Mouse (Mus musculus) MN1 (cell line): ENCODE results near the gene Fbxo10.
"Not testable (repeated sequence)": the region's sequence is repeated elsewhere in the genome, so short reads cannot be mapped to it uniquely, and the experiment has no call there.

Experiments
- DNase-seq: peaks from one replicate; pipeline ENCODE4 v3.0.0-alpha.2; 2016; ENCODE audit warnings: low spot score

Fbxo10 gene

DNA sequence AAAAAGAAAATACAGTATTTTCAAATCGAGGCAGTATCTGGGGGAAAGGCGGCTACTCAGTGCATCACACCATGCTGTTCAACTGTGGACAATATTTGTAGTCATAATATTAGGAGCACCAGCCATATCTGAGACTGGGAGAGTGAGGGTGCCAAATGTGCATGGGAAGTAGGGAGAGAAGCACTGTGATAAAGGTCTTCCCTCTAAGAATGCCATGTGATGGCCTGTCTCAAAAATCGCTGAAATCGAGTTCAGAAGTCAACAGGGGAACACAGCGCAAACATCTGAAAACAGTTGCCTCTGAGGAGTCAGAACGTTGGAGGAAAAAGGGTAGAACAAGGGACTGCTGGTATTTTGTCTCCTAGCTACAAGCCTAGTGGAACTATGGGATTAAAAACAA lies 84.4 kb downstream of the Fbxo10 start:
- no peak for DNase-seq

DNA sequence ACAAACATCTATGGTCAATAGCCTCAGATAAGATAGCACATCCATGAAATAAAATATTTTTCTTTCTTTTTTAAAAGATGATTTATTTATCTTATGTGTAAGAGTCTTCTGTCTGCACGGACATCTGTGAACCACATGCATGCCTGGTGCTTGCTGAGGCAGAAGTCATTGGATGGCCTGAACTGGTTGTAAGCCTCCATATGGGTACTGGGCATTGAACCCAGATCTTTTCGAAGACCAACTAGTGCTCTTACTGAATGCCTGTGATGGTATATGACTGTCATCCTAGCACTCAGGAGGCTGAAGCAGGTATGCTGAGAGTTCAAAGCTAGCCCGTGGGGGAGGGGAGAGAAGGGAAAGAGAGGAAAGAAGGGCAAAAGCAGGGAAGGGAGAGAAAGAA lies 86.3 kb downstream of the Fbxo10 start:
- DNase-seq = no peak

DNA sequence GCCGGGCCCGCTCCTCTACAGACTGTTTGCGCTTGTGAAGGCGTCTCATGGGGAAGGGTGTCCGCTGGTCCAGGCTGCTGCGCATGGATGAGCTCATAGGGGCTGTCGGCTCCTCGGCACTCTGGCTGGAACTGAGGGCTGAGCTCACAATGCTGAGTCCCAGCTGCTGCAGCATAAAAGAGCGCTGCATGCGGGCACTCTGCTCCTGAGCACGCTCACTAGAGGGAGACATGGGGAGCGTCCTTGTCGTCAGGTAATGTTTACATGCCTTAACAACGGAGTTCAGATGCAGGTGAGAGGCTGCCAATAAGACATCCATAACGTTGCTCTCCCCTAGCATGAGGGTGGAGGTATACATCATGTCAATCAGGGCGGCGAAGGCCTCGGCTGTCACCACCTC lies 89.6 kb downstream of the Fbxo10 start:
- no peak for DNase-seq

DNA sequence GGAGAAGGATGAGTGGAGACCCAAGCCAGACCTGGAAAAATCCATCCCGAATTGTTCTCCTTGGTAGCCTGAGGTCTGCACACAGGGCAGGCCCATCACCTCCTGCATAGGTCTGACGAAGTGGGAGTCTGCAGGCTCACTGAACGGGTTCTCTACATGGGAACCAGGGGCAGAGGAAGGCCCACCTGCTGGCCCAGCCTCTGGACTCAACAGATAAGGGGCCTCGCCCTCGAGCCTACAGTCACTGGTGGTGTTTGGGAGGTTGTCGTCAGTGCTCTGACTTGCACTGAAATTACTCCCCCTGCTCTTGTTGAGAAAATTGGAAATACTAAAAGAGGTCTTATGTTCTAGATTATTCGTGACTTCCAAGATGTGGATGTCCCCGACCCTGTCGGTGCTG lies 90.6 kb downstream of the Fbxo10 start:
- DNase-seq = no peak

DNA sequence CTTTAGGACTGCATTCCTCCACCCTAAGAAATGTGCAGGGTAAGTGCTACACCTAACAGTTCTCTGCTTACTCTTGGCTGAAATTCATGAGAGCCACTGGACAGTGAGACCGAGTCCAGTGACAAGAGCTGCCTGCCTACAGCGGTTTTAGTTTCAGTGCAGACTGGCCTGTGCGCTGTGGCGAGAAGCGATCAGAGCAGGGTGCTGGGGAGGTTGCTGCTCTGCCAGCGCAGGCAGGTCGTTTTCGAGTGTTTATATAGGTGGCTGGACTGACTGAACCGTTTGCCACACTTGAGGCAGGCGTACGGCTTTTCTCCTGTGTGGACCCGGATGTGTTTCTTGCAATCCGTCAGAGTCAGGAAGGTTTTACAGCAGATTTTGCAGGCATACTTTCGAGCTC lies 91.2 kb downstream of the Fbxo10 start:
- not testable (repeated sequence) for DNase-seq

DNA sequence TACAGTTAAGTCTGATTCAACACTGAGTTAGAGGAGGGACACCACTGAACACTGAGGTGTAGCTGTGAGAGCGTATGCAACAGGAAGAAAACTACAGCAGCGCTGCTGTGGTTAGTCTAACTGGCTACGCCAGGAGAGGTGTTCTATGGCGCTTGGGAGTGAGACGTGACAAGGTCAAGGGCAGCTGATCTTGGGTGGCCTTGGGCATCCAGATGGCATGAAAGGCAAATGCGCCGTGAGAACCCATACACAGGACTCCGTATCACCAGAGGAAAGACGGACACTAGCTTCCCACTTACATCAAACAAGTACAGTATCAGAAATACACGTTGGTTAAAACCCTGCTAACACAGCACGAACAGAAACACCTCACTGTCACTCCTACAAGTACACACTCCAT lies 92.1 kb downstream of the Fbxo10 start:
- not testable (repeated sequence) for DNase-seq

DNA sequence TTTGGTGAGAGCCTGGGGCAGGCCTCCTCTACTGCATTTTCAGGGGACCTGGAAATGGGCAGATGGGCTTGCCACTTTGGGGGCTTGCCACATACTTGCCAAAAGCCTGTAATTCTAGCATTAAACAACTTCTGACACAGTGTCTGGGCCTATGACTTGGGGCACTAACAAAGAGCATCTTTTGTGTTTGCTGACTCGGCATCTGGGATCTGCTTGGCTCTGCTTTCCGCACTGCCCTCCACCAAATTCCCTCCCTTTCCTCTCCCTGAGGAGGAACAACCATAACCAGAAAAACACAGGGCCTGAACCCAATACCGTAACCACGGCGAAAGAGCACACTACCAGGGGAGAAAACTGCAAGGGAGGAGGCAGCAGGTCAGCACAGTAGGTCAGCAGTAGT lies 93.8 kb downstream of the Fbxo10 start:
- no peak for DNase-seq
